Mouse (Mus musculus) liver, embryonic 11.5 days (tissue): ENCODE measurements around the gene Atp6v0b. TPM values are rescaled to one million over a fixed set of nuclear protein-coding genes. Genes with fewer than 3 reads are reported as not detected.

Experiments
- ATAC-seq: fragments of 200-750 bp; cut with Nextera tagmentation; replicated peaks from 2 replicates; pipeline ENCODE4 v1.8.0; 2017; ENCODE audit warnings: moderate number of reproducible peaks, mild to moderate bottlenecking, moderate TSS enrichment, moderate library complexity; ENCODE audit not compliant: low FRiP score
- DNase-seq: peaks from one replicate; pipeline ENCODE4 v3.0.0-alpha.2; 2017; ENCODE audit warnings: low spot score
- H3K27ac ChIP-seq: fragments of 300-500 bp; sonication (generic); 2 replicates; pipeline ENCODE4 v1.5.1; 2014; ENCODE audit warnings: mild to moderate bottlenecking, low read depth, low read length, control low read depth
- H3K27me3 ChIP-seq: fragments of 300-500 bp; sonication (generic); replicated peaks from 2 replicates; pipeline ENCODE4 v1.6.1; 2014; ENCODE audit warnings: low read length, mixed read lengths; ENCODE audit not compliant: control insufficient read depth, insufficient read depth
- H3K36me3 ChIP-seq: fragments of 300-500 bp; sonication (generic); 2 replicates; pipeline ENCODE4 v1.6.1; 2014; ENCODE audit warnings: mild to moderate bottlenecking, low read length, moderate library complexity, mixed read lengths; ENCODE audit not compliant: control insufficient read depth, insufficient read depth
- H3K4me1 ChIP-seq: fragments of 300-500 bp; sonication (generic); replicated peaks from 2 replicates; pipeline ENCODE4 v1.6.1; 2014; ENCODE audit warnings: low read length, mixed read lengths; ENCODE audit not compliant: control insufficient read depth, insufficient read depth
- H3K4me2 ChIP-seq: fragments of 300-500 bp; sonication (generic); 2 replicates; pipeline ENCODE4 v1.6.1; 2014; ENCODE audit warnings: mild to moderate bottlenecking, control low read depth, moderate library complexity
- H3K4me3 ChIP-seq: fragments of 300-500 bp; sonication (generic); 2 replicates; pipeline ENCODE4 v1.5.1; 2014; ENCODE audit warnings: low read depth, low read length, control low read depth
- H3K9ac ChIP-seq: fragments of 300-500 bp; sonication (generic); 2 replicates; pipeline ENCODE4 v1.6.1; 2014; ENCODE audit warnings: low read depth, low read length, control low read depth
- H3K9me3 ChIP-seq: fragments of 300-500 bp; sonication (generic); 2 replicates; pipeline ENCODE4 v1.6.1; 2016; ENCODE audit warnings: low read length, inconsistent platforms, mixed read lengths; ENCODE audit not compliant: control insufficient read depth
- WGBS: fragments of 180-500 bp; shearing (Covaris S2); extraction: QIAGEN DNeasy Blood & Tissue Kit; methylation state at CpG from one replicate; pipeline ENCODE4 v1.1.7; 2014; 5-methylcytosine and 5-hydroxymethylcytosine counted together
- polyA plus RNA-seq: library from polyadenylated mRNA; unstranded; fragments of >200 nt; fragmentation: Nextera tagmentation; extraction: Ambion mirVana; gene quantifications from 2 replicates; pipeline ENCODE4 v1.2.1, GENCODE M21; 2014

Gene Atp6v0b
- polyA plus RNA-seq, 1 experiment from 2014 or later = 229 TPM

DNA sequence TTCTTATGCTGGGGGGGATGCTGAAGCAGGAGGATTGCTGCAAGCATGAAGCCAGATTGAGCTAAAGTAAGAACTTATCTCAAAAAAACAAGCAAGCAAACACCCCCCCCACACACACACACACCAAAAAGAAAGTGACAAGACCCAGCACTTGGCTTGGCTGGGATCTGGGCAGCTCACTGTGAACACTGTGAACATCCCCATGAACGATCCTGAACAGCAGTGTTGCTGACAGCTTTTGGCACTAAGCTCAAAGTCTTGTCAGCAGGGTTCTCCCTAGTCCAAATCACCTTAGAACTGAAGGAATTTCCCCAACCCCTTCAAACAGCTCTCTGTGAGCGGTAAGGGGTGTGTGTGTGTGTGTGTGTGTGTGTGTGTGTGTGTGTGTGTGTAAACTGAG, 36.3 kb upstream of the Atp6v0b start:
- Histone ChIP-seq H3K9ac (no peak overlapping the region), H3K9me3 (no peaks in the 10 kb centered on the region), H3K36me3 (no peaks in the 10 kb centered on the region), H3K4me2 (no peak overlapping the region), H3K4me1 (peaks cover 16% of the 10 kb centered on the region), H3K27ac (no peak overlapping the region), H3K4me3 (no peak overlapping the region), H3K27me3 (peaks cover 39% of the 10 kb centered on the region)
- ATAC-seq = no peak
- WGBS = 78% methylated on average over 2 of the region's 2 CpGs
- DNase-seq = no peak

DNA sequence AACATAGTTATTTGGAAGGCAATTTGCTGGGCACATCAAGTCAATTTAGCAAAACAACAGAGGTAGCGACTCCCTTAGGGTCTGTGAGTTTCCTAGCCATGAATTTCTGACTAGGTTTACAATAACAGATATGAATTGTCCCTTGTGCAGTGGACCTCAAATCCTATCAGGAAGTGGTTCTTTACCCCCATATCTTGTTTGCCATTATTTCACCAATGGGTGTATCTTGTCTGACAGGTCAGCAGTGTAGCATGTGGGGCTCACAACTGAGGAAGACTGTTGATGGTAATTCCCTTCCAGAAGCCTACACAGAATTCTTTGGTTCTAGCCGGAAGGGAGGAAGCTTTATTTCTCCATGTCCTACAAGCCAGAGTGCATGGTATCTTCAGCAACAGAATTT, 34.2 kb upstream of the Atp6v0b start:
- Histone ChIP-seq H3K4me3 (no peak overlapping the region), H3K9ac (no peak overlapping the region), H3K4me1 (peaks cover 13% of the 10 kb centered on the region), H3K27ac (no peak overlapping the region), H3K4me2 (no peak overlapping the region), H3K27me3 (peaks cover 18% of the 10 kb centered on the region), H3K9me3 (no peaks in the 10 kb centered on the region), H3K36me3 (no peaks in the 10 kb centered on the region)
- DNase-seq = no peak
- no peak for ATAC-seq
- 87% methylated on average over 2 of the region's 2 CpGs for WGBS

DNA sequence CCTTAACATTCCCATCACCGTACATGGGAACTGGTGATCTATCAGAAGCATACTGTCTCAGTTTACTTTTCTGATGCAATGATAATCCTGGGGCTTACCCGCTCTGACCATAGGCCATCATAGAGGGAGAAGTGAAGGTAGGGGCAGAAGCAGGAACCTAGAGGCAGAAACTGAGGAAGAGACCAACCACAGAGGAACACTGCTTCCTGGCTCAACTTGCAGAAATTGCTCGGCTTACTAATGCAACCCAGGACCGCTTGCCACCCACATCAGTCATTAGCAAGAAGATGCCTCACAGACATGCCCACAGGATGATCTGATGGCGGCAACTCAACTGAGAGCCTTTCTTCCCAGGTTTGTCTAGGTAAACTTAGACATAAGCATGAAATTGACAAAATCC, 31.6 kb upstream of the Atp6v0b start:
- Histone ChIP-seq H3K27ac (no peak overlapping the region), H3K9ac (no peak overlapping the region), H3K9me3 (no peaks in the 10 kb centered on the region), H3K4me2 (no peak overlapping the region), H3K27me3 (0 out of 2 replicates have a peak, but pooled peaks cover 2% of the 10 kb centered on the region), H3K4me1 (peaks cover 22% of the 10 kb centered on the region), H3K36me3 (no peaks in the 10 kb centered on the region), H3K4me3 (no peak overlapping the region)
- 60% methylated on average over 5 of the region's 5 CpGs for WGBS
- no peak for DNase-seq
- no peak for ATAC-seq

DNA sequence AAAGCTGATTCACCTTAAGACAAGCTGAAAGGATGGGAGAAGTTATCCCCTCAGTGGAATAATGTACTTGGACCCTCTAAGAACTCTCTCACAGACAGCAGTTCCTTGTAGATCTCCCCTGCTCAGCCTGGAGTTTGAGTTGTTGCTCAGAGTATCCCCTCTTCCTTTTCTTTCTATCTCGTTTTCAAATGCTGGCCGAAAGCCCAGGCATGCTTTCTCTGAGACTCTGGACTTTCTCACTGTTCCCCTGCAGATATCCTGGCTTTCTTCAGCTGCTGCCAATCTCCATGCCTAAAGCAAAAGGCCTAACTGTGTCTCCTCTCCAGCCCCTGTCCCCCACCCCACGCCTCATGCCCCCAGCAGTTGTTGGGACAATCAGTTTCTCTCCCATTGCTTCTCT, 31.1 kb upstream of the Atp6v0b start:
- H3K36me3 ChIP-seq = no peaks in the 10 kb centered on the region
- no peak overlapping the region for H3K4me2 ChIP-seq
- peaks cover 27% of the 10 kb centered on the region for H3K4me1 ChIP-seq
- no peak overlapping the region for H3K4me3 ChIP-seq
- H3K9ac ChIP-seq = no peak overlapping the region
- H3K27me3 ChIP-seq = 0 out of 2 replicates have a peak, but pooled peaks cover 2% of the 10 kb centered on the region
- 66% methylated on average over 3 of the region's 3 CpGs for WGBS
- no peak for ATAC-seq
- no peaks in the 10 kb centered on the region for H3K9me3 ChIP-seq
- DNase-seq = no peak
- H3K27ac ChIP-seq = no peak overlapping the region

DNA sequence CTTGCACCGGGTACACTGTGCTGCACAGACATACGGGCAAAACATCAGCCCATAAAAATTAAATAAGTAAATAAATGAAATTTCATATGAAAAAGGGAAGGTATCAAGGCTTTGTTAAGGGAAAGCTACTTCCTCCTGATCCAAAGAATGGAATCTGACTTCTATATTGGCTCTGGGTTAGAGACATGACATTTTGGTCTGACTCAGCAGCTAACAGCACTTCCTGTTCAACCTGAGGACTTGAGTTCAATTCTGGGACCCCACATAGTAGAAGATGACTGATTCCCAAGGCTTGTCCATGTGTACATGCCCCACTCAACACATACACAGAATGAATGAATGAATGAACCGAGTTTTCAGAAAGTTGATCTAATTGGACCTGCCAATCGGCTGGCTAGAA, 30.7 kb upstream of the Atp6v0b start:
- ATAC-seq = no peak
- no peak overlapping the region for H3K4me2 ChIP-seq
- no peak overlapping the region for H3K4me3 ChIP-seq
- peaks cover 31% of the 10 kb centered on the region for H3K4me1 ChIP-seq
- 80% methylated on average over 4 of the region's 4 CpGs for WGBS
- no peaks in the 10 kb centered on the region for H3K36me3 ChIP-seq
- no peak for DNase-seq
- 0 out of 2 replicates have a peak, but pooled peaks cover 2% of the 10 kb centered on the region for H3K27me3 ChIP-seq
- no peak overlapping the region for H3K27ac ChIP-seq
- H3K9me3 ChIP-seq = no peaks in the 10 kb centered on the region
- no peak overlapping the region for H3K9ac ChIP-seq

DNA sequence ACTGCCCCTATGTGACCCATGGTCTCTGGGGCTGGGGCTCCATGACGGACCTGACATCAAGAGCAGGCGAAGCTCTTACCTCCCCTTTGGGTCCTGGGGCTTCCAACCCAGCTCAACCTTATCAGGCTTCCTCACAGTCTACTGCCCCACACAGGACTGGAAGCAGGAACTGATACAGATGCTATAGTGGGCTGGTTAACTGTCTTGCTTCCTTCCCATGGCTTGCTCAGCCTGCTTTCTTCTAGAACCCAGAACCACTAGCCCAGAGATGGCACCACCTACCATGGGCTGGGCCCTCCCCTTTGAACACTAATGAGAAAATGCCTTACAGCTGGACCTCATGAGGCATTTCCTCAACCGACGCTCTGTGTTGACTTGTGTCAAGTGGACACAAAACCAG, 30.3 kb upstream of the Atp6v0b start:
- WGBS = 58% methylated on average over 4 of the region's 4 CpGs
- no peaks in the 10 kb centered on the region for H3K9me3 ChIP-seq
- peaks cover 32% of the 10 kb centered on the region for H3K4me1 ChIP-seq
- H3K27me3 ChIP-seq = 0 out of 2 replicates have a peak, but pooled peaks cover 2% of the 10 kb centered on the region
- no peak overlapping the region for H3K4me3 ChIP-seq
- H3K9ac ChIP-seq = no peak overlapping the region
- H3K4me2 ChIP-seq = no peak overlapping the region
- no peak for DNase-seq
- H3K36me3 ChIP-seq = no peaks in the 10 kb centered on the region; the same call in 1 of the 2 replicates
- no peak for ATAC-seq
- H3K27ac ChIP-seq = no peak overlapping the region

DNA sequence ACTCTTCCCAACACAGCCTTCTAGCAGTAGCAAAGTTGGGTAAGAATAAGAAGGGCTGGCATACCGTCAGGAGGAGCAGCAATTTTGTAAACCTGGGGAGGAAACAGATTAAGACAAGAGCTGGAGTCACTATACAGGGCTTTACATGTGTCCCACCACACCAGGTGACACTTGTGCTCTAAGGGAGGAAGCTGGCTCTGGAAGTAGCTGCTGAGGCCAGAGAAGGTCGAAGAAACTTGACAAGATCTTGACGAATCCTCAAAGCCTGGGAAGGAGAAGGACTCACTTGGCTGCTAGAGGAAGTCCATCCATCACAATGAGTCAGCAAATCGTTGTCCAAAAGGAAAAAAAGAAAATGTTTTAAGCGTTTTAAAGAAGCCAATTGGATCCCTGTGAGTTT, 29.3 kb upstream of the Atp6v0b start:
- Histone ChIP-seq H3K4me3 (peak overlapping the region; percentile 86), H3K27ac (peak overlapping the region; percentile 64), H3K4me2 (peak overlapping the region; percentile 99), H3K9ac (peak overlapping the region; percentile 81; the same call in 1 of the 2 replicates), H3K4me1 (peaks cover 32% of the 10 kb centered on the region), H3K9me3 (no peaks in the 10 kb centered on the region), H3K27me3 (0 out of 2 replicates have a peak, but pooled peaks cover under 1% of the 10 kb centered on the region), H3K36me3 (peaks cover 8% of the 10 kb centered on the region; the same call in 1 of the 2 replicates)
- 43% methylated on average over 5 of the region's 5 CpGs for WGBS
- ATAC-seq = no peak
- no peak for DNase-seq

DNA sequence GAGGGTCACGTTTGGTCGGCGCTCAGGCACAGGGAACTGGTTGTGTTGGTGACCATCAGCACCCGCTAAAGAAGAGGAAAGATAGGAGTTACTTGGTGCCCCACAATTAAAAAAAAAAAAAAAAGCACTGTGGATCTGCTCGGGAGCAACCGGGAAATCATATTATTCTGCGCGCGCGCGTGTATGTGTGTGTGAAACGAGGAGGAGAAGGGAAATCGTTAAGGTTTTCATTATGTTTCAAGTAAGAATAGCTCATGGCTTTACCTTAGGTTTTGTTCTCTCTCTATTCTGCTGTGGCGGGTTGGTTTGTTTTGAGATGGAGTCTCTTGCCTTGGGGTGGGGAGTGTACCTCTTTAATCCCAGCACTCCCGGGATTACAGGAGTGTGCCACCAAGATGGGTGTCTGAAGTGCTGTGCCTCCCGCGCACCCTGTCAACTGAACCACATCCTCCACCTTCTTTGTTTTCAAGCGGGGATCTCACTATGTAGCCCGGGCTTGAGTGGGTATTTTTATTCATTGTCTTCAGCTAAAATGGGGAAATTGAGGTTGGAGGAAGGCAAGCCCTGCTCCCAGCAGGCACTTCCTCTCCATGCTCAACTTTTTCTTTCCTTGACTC, 28.5 kb upstream of the Atp6v0b start:
- WGBS = 3% methylated on average over 19 of the region's 19 CpGs
- Histone ChIP-seq H3K27me3 (no peaks in the 10 kb centered on the region), H3K9ac (peak overlapping the region; percentile 81), H3K4me3 (peak overlapping the region; percentile 86), H3K27ac (peak overlapping the region; percentile 64), H3K36me3 (peaks cover 13% of the 10 kb centered on the region; the same call in 1 of the 2 replicates), H3K4me2 (peak overlapping the region; percentile 99), H3K4me1 (peaks cover 32% of the 10 kb centered on the region), H3K9me3 (no peaks in the 10 kb centered on the region)
- DNase-seq = no peak
- ATAC-seq = no peak
